Mouse (Mus musculus) hindbrain, embryonic 13.5 days (tissue): ENCODE measurements at regions not wholly inside any gene's neighbourhood (a gene's known extent, or its start where the extent isn't known, plus 50 kb on each side); places are given as distances from the start of the nearest gene placed in this dataset.
A peak's percentile ranks its signal among the peaks of the same experiment; 100 is the strongest.
"Not testable (repeated sequence)": the region's sequence is repeated elsewhere in the genome, so short reads cannot be mapped to it uniquely, and the experiment has no call there.

Experiments
- ATAC-seq: fragments of 200-750 bp; cut with Nextera tagmentation; 2 replicates; pipeline ENCODE4 v1.8.0; 2017; ENCODE audit warnings: moderate TSS enrichment; ENCODE audit not compliant: low FRiP score
- H3K27ac ChIP-seq: fragments of 300-500 bp; sonication (generic); 2 replicates; pipeline ENCODE4 v1.5.1; 2015; ENCODE audit warnings: inconsistent platforms, mild to moderate bottlenecking, moderate library complexity
- H3K27me3 ChIP-seq: fragments of 300-500 bp; sonication (generic); 2 replicates; pipeline ENCODE4 v1.6.1; 2015; ENCODE audit warnings: mild to moderate bottlenecking, inconsistent platforms
- H3K36me3 ChIP-seq: fragments of 300-500 bp; sonication (generic); 2 replicates; pipeline ENCODE4 v1.6.1; 2015; ENCODE audit warnings: mild to moderate bottlenecking, inconsistent platforms
- H3K4me1 ChIP-seq: fragments of 300-500 bp; sonication (generic); replicated peaks from 2 replicates; pipeline ENCODE4 v1.6.1; 2015; ENCODE audit warnings: inconsistent platforms
- H3K4me2 ChIP-seq: fragments of 300-500 bp; sonication (generic); 2 replicates; pipeline ENCODE4 v1.6.1; 2015; ENCODE audit warnings: inconsistent platforms, mild to moderate bottlenecking, moderate library complexity
- H3K4me3 ChIP-seq: fragments of 300-500 bp; sonication (generic); 2 replicates; pipeline ENCODE4 v1.5.1; 2015; ENCODE audit warnings: mild to moderate bottlenecking, inconsistent platforms
- H3K9ac ChIP-seq: fragments of 300-500 bp; sonication (generic); 2 replicates; pipeline ENCODE4 v1.6.1; 2015; ENCODE audit warnings: mild to moderate bottlenecking, inconsistent platforms
- H3K9me3 ChIP-seq: fragments of 300-500 bp; sonication (generic); 2 replicates; pipeline ENCODE4 v1.6.1; 2016; ENCODE audit warnings: inconsistent platforms
- WGBS: fragments of 180-500 bp; shearing (Covaris S2); methylation state at CpG from one replicate; pipeline ENCODE4 v1.1.7; 2015; 5-methylcytosine and 5-hydroxymethylcytosine counted together

DNA sequence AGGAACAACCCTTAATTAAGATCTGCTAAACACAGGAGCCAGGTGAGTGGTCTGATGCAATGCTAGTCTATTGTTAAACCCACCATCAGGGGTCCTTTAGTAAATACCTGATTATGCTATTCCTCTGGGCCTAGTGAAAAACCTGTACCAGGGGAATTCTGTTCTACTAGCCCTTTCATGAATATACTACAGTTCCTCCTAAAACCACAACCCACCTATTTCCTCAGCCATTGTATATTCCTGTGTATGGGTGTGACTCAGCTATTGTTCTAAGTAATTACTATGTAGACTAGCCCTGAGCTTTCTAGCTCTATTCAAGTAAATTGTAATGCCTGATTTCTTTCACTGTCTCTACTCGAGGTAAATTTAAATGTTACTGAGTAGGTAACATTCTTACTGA, 57.0 kb upstream of the Egfem1 start:
- H3K4me2 ChIP-seq, H3K9me3 ChIP-seq, H3K36me3 ChIP-seq, H3K9ac ChIP-seq, H3K4me3 ChIP-seq, H3K27ac ChIP-seq, H3K4me1 ChIP-seq, ATAC-seq, H3K27me3 ChIP-seq: not testable (repeated sequence)
- 61% methylated on average over 1 of the region's 1 CpGs for WGBS

- H3K27me3 ChIP-seq: peaks cover under 1% of the 10 kb centered on the region; the same call in 1 of the 2 replicates
- no peak overlapping the region for H3K4me2 ChIP-seq
- no peaks in the 10 kb centered on the region for H3K36me3 ChIP-seq
- no peak for ATAC-seq
- no peak overlapping the region for H3K27ac ChIP-seq
- no peaks in the 10 kb centered on the region for H3K9me3 ChIP-seq
- no peak overlapping the region for H3K4me3 ChIP-seq
- no peak overlapping the region for H3K9ac ChIP-seq
- WGBS: 92% methylated on average over 2 of the region's 2 CpGs
- H3K4me1 ChIP-seq: peaks cover 3% of the 10 kb centered on the region
Observed at GRCm38 (mm10) chr3:29027726-29028125, 54.1 kb upstream of the Egfem1 start.

DNA sequence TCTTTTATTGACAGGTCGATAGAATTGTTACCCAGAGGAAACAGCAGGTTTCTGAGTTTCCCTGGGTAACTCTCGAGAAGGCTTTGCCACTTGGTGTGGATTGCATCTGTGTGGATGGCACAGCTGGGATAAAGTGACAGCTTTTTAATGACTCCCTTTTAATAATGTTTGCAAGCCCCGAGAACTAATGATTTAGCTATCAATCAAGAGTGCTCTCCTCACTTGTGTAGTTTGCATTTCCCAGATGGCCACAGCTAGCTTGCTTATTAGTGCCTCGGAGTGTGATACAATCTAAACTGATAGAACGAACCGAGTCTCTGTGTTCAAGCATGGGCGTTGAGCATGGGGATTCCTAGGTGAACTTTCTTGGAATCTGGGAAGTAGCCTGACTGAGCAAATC, 51.0 kb upstream of the Egfem1 start:
- Histone ChIP-seq H3K36me3 (no peaks in the 10 kb centered on the region), H3K9me3 (no peaks in the 10 kb centered on the region), H3K4me1 (peaks cover 7% of the 10 kb centered on the region), H3K4me2 (no peak overlapping the region), H3K4me3 (no peak overlapping the region), H3K9ac (no peak overlapping the region), H3K27ac (no peak overlapping the region), H3K27me3 (peaks cover 6% of the 10 kb centered on the region; the same call in 1 of the 2 replicates)
- 31% methylated on average over 7 of the region's 7 CpGs for WGBS
- ATAC-seq: peak; percentile 54

DNA sequence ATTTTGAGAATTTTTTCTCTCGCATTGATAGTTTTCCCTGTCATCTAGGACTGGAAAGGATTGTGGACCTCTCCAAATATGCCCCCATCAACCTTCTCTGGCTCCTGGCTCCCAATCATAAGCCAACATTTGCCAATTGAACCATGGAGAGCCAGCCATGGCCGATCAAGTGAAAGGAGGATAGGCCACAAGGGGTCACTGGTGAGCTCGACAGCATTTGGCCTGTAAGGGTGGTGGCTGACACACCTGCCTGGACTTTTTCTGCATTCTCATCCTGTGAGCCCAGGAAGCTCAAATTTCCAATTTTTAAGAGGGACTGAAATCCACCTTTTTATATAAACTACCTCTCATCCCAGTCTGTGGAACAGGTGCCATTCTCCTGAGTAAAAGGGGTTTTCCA, 50.0 kb upstream of the Egfem1 start:
- no peak for ATAC-seq
- 52% methylated on average over 3 of the region's 3 CpGs for WGBS
- Histone ChIP-seq H3K36me3 (no peaks in the 10 kb centered on the region), H3K4me2 (no peak overlapping the region), H3K9ac (no peak overlapping the region), H3K27ac (no peak overlapping the region), H3K9me3 (no peaks in the 10 kb centered on the region), H3K4me1 (peaks cover 7% of the 10 kb centered on the region), H3K27me3 (peaks cover 6% of the 10 kb centered on the region; the same call in 1 of the 2 replicates), H3K4me3 (no peak overlapping the region)
